Mouse (Mus musculus): Measurements from ENCODE around the gene Gm5134. TPM values are rescaled to one million over a fixed set of nuclear protein-coding genes. Genes with fewer than 3 reads are reported as not detected.

Gene Gm5134
- polyA plus RNA-seq (2014; fragmentation: Illumina TruSeq; extraction: RNeasy Lipid Tissue Mini Kit (QIAGEN cat#74804); ENCODE audit: low read depth, low replicate concordance), result 6.6 TPM

DNA sequence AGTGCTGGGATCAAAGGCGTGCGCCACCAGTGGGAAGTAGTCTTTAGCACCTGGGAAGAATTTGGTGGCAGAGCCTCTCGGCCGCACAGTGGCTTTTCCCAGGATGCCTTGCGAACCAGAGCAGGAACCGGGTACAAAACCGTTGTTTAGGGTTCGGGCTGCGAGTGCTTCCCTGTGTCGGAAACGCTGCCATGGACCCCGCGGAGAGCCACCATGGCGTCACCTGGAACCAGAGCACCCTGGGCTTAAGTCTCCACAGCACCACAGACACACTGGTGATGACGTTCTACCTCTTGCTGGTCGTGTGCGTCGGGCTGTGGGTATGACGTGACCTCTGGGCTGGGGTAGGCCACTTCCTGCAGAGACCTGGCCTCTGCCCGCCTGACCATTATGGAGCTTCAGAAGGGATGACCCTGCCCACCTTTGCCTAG, at the start of gene Gm5134:
Gm5134 (plus strand) TSS at position 134 of the 431 bp plus-strand sequence.

GRCm38 (mm10) chr10:75921026-75921725, 33.1 kb upstream of the Gm5134 start, which contains the start of gene Smarcb1:
TSS of gene Smarcb1 (minus strand) at chr10:75921617.

DNA sequence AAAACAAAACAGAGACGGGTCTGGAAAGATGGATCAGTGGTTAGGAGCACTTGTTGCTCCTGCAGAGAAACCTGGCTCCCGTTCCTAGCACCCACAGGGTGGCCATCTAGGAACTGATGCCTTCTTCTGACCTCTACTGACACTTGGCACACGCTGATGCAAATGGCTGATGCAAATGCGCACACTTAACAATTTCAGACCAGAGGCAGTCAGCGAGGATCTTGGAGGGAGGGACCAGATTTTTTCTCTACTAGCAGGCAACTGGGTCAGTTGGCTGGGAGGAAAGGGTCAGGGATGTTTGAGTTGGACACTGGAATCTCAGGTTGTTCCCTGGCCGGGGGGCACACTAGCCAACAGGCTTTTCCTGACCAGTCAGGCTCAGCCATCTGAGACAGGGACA, 21.4 kb upstream of the Gm5134 start, which contains the start of gene Chchd10:
Chchd10 (plus strand) TSS at position 240 of the 400 bp plus-strand sequence.

GRCm38 (mm10) chr10:75935680-75936541, 18.4 kb upstream of the Gm5134 start, which contains the start of gene Mmp11:
TSS of gene Mmp11 (minus strand) at chr10:75936496.

GRCm38 (mm10) chr10:75940520-75940919, 13.8 kb upstream of the Gm5134 start, which contains the start of gene Gm867:
TSS of gene Gm867 (minus strand) at chr10:75940672.

GRCm38 (mm10) chr10:75942736-75943477, 11.4 kb upstream of the Gm5134 start, which contains the start of gene Vpreb3:
TSS of gene Vpreb3 (plus strand) at chr10:75943057.

GRCm38 (mm10) chr10:76032402-76033118, 78.2 kb downstream of the Gm5134 start, which contains the start of gene Zfp280b:
TSS of gene Zfp280b (plus strand) at chr10:76032650.

Other genes starting within 250 kb of the Gm5134 start
- 3.8 TPM for gene Cabin1, start 190.2 kb upstream of the Gm5134 start, polyA plus RNA-seq (2014; fragmentation: Illumina TruSeq; extraction: RNeasy Lipid Tissue Mini Kit (QIAGEN cat#74804); ENCODE audit: low read depth, low replicate concordance)
- 13.7 TPM for gene Ddt, start 181.1 kb upstream of the Gm5134 start, polyA plus RNA-seq (2014; fragmentation: Illumina TruSeq; extraction: RNeasy Lipid Tissue Mini Kit (QIAGEN cat#74804); ENCODE audit: low read depth, low replicate concordance)
- not detected for gene Gm20441, start 173.6 kb upstream of the Gm5134 start, polyA plus RNA-seq (2014; fragmentation: Illumina TruSeq; extraction: RNeasy Lipid Tissue Mini Kit (QIAGEN cat#74804); ENCODE audit: low read depth, low replicate concordance)
- gene Gstt3, start 173.1 kb upstream of the Gm5134 start, polyA plus RNA-seq (2014; fragmentation: Illumina TruSeq; extraction: RNeasy Lipid Tissue Mini Kit (QIAGEN cat#74804); ENCODE audit: low read depth, low replicate concordance), result 16.1 TPM
- gene Gstt1, start 155.9 kb upstream of the Gm5134 start, polyA plus RNA-seq (2014; fragmentation: Illumina TruSeq; extraction: RNeasy Lipid Tissue Mini Kit (QIAGEN cat#74804); ENCODE audit: low read depth, low replicate concordance), result 0.70 TPM
- gene Gstt4, start 132.0 kb upstream of the Gm5134 start, polyA plus RNA-seq (2014; fragmentation: Illumina TruSeq; extraction: RNeasy Lipid Tissue Mini Kit (QIAGEN cat#74804); ENCODE audit: low read depth, low replicate concordance), result 296 TPM
- gene Gstt2, start 117.1 kb upstream of the Gm5134 start, polyA plus RNA-seq (2014; fragmentation: Illumina TruSeq; extraction: RNeasy Lipid Tissue Mini Kit (QIAGEN cat#74804); ENCODE audit: low read depth, low replicate concordance), result 77.7 TPM
- gene Mif, start 94.3 kb upstream of the Gm5134 start, polyA plus RNA-seq (2014; fragmentation: Illumina TruSeq; extraction: RNeasy Lipid Tissue Mini Kit (QIAGEN cat#74804); ENCODE audit: low read depth, low replicate concordance), result not detected
- 1.5 TPM for gene Derl3, start 61.1 kb upstream of the Gm5134 start, polyA plus RNA-seq (2014; fragmentation: Illumina TruSeq; extraction: RNeasy Lipid Tissue Mini Kit (QIAGEN cat#74804); ENCODE audit: low read depth, low replicate concordance)
- gene Smarcb1, start 32.9 kb upstream of the Gm5134 start, polyA plus RNA-seq (2014; fragmentation: Illumina TruSeq; extraction: RNeasy Lipid Tissue Mini Kit (QIAGEN cat#74804); ENCODE audit: low read depth, low replicate concordance), result 15.9 TPM
- gene Chchd10, start 21.4 kb upstream of the Gm5134 start, polyA plus RNA-seq (2014; fragmentation: Illumina TruSeq; extraction: RNeasy Lipid Tissue Mini Kit (QIAGEN cat#74804); ENCODE audit: low read depth, low replicate concordance), result 5.2 TPM
- 2.2 TPM for gene Mmp11, start 18.0 kb upstream of the Gm5134 start, polyA plus RNA-seq (2014; fragmentation: Illumina TruSeq; extraction: RNeasy Lipid Tissue Mini Kit (QIAGEN cat#74804); ENCODE audit: low read depth, low replicate concordance)
- gene Gm867, start 13.8 kb upstream of the Gm5134 start, polyA plus RNA-seq (2014; fragmentation: Illumina TruSeq; extraction: RNeasy Lipid Tissue Mini Kit (QIAGEN cat#74804); ENCODE audit: low read depth, low replicate concordance), result 0.69 TPM
- not detected for gene Vpreb3, start 11.5 kb upstream of the Gm5134 start, polyA plus RNA-seq (2014; fragmentation: Illumina TruSeq; extraction: RNeasy Lipid Tissue Mini Kit (QIAGEN cat#74804); ENCODE audit: low read depth, low replicate concordance)
- 7.3 TPM for gene Zfp280b, start 78.1 kb downstream of the Gm5134 start, polyA plus RNA-seq (2014; fragmentation: Illumina TruSeq; extraction: RNeasy Lipid Tissue Mini Kit (QIAGEN cat#74804); ENCODE audit: low read depth, low replicate concordance)
- 2.6 TPM for gene Slc5a4b, start 156.4 kb downstream of the Gm5134 start, polyA plus RNA-seq (2014; fragmentation: Illumina TruSeq; extraction: RNeasy Lipid Tissue Mini Kit (QIAGEN cat#74804); ENCODE audit: low read depth, low replicate concordance)
- 0.35 TPM for gene Slc5a4a, start 192.9 kb downstream of the Gm5134 start, polyA plus RNA-seq (2014; fragmentation: Illumina TruSeq; extraction: RNeasy Lipid Tissue Mini Kit (QIAGEN cat#74804); ENCODE audit: low read depth, low replicate concordance)